Mouse (Mus musculus) thymus, adult 2 months (tissue): ENCODE results near the gene Trem3. TPM values are rescaled to one million over a fixed set of nuclear protein-coding genes. Genes with fewer than 3 reads are reported as not detected.

Experiments
- DNase-seq: peaks from one replicate; pipeline ENCODE4 v3.0.0; 2021
- H3K27ac ChIP-seq: fragments of 200-500 bp; 2 replicates; pipeline ENCODE4 v1.5.1; 2012; ENCODE audit warnings: low read length, control low read depth; ENCODE audit not compliant: control insufficient read depth, insufficient read depth
- H3K27me3 ChIP-seq: fragments of 200-500 bp; 2 replicates; pipeline ENCODE4 v1.6.1; 2012; ENCODE audit warnings: mild to moderate bottlenecking, low read length, moderate library complexity, mixed read lengths; ENCODE audit not compliant: control insufficient read depth, insufficient read depth
- H3K36me3 ChIP-seq: fragments of 200-500 bp; 2 replicates; pipeline ENCODE4 v1.6.1; 2012; ENCODE audit warnings: mild to moderate bottlenecking, low read length, moderate library complexity; ENCODE audit not compliant: control insufficient read depth, insufficient read depth
- H3K4me1 ChIP-seq: fragments of 200-500 bp; replicated peaks from 2 replicates; pipeline ENCODE4 v1.6.1; 2012; ENCODE audit warnings: low read length; ENCODE audit not compliant: control insufficient read depth, insufficient read depth
- H3K4me3 ChIP-seq: fragments of 200-500 bp; 2 replicates; pipeline ENCODE4 v1.5.1; 2012; ENCODE audit warnings: mild to moderate bottlenecking, low read length, control low read depth, moderate library complexity; ENCODE audit not compliant: control insufficient read depth, insufficient read depth
- CTCF ChIP-seq: fragments of 200-500 bp; IDR thresholded peaks from 2 replicates; pipeline ENCODE4 v1.5.1; 2012; ENCODE audit warnings: mild to moderate bottlenecking, control low read depth, low read length, moderate library complexity, borderline replicate concordance; ENCODE audit not compliant: control insufficient read depth, poor library complexity, insufficient read depth; ENCODE audit errors: extremely low read depth
- POLR2A ChIP-seq: fragments of 200-500 bp; IDR thresholded peaks from 2 replicates; pipeline ENCODE4 v1.6.1; 2012; ENCODE audit warnings: mild to moderate bottlenecking, low read length, control low read depth, moderate library complexity; ENCODE audit not compliant: control insufficient read depth, poor library complexity, insufficient read depth; ENCODE audit errors: extremely low read depth
- WGBS: fragments of 180-500 bp; shearing (Covaris S2); methylation state at CpG from one replicate; pipeline ENCODE4 v1.1.7; 2018; 5-methylcytosine and 5-hydroxymethylcytosine counted together
- polyA plus RNA-seq: library from polyadenylated mRNA; depleted of rRNA; stranded (reverse); fragments of >200 nt; gene quantifications from 2 replicates; pipeline ENCODE4 v1.2.3, GENCODE M21; 2012

Gene Trem3
- polyA plus RNA-seq, 1 experiment, result 0.23 TPM

- Histone ChIP-seq H3K4me1 (no peaks in the 10 kb centered on the region), H3K36me3 (no peaks in the 10 kb centered on the region), H3K4me3 (no peak overlapping the region), H3K27ac (no peak overlapping the region), H3K27me3 (no peaks in the 10 kb centered on the region)
- TF ChIP-seq POLR2A (no peak), CTCF (no peak)
- DNase-seq, result no peak
- 90% methylated on average over 7 of the region's 7 CpGs for WGBS
These were observed 3.1 kb downstream of the Trem3 start for GRCm38 (mm10) chr17:48250631-48251030.

DNA sequence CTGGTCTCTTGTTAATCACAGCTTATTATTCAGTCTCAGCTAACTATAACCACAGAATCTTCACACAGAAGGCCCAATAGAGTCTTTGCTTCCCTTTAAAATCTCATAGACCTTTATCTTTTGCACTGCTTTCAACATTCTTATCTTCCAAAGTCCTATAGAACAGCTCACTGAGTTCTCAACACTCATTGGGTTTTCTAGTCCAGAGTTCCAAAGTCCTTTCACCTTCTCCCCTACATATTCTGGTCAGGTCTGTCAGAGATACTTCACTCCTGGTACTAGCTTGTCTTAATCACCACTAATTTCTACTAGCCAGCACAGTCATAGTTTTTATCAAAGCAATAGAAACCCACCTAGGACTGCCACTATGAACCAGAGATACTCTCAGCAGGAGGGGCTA lies 9.0 kb downstream of the Trem3 start:
- TF ChIP-seq POLR2A (no peak), CTCF (no peak)
- Histone ChIP-seq H3K4me3 (no peak overlapping the region), H3K27me3 (no peaks in the 10 kb centered on the region), H3K27ac (no peak overlapping the region), H3K4me1 (no peaks in the 10 kb centered on the region), H3K36me3 (no peaks in the 10 kb centered on the region)
- no peak for DNase-seq

GRCm38 (mm10) chr17:48261868-48262267 lies 14.3 kb downstream of the Trem3 start:
- no peak for DNase-seq
- H3K27ac ChIP-seq, result no peak overlapping the region

DNA sequence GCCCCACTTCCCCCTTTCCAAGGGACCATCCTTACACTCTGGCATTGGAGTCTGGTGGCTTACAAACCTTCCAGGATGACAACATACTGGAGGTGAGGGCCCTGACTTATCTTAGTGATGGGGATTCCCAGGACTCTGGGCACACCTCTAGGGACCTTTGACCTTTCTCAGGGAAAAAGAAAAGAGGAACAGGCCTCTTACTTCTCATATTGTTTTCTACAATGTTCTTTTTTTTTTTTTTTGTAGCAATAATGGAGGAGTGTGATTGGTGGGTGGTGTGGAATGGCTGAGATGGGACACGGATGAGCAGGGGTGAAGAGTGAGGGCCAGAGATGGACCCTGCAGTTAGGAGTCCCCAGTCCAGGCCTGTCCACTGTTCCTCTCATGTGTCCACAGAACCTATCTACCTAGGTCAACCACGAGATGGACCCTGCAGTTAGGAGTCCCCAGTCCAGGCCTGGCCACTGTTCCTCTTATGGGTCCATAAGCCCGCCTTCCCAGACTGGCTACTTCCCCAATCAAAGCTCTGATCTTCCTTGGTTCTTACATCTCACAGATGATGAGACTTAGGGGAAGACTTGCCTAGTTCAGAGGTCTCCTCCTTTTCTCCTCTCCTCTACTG lies 16.3 kb downstream of the Trem3 start, which contains the start of gene Treml4:
Treml4 (plus strand) TSS at position 555 of the 622 bp plus-strand sequence.
- H3K36me3 ChIP-seq, result no peaks in the 10 kb centered on the region
- H3K27me3 ChIP-seq, result no peaks in the 10 kb centered on the region
- DNase-seq, result no peak
- 89% methylated on average over 3 of the region's 3 CpGs for WGBS
- H3K4me3 ChIP-seq, result no peak within 1 kb of the TSS
- H3K27ac ChIP-seq, result no peak within 1 kb of the TSS
- no peaks in the 10 kb centered on the region for H3K4me1 ChIP-seq
- TF ChIP-seq CTCF (no peak), POLR2A (no peak)

More at GRCm38 (mm10) chr17:48261868-48262267, 14.3 kb downstream of the Trem3 start:
- Histone ChIP-seq H3K27me3 (no peaks in the 10 kb centered on the region), H3K4me3 (no peak overlapping the region), H3K36me3 (no peaks in the 10 kb centered on the region), H3K4me1 (no peaks in the 10 kb centered on the region)
- TF ChIP-seq CTCF (no peak), POLR2A (no peak)
- 46% methylated on average over 2 of the region's 2 CpGs for WGBS

DNA sequence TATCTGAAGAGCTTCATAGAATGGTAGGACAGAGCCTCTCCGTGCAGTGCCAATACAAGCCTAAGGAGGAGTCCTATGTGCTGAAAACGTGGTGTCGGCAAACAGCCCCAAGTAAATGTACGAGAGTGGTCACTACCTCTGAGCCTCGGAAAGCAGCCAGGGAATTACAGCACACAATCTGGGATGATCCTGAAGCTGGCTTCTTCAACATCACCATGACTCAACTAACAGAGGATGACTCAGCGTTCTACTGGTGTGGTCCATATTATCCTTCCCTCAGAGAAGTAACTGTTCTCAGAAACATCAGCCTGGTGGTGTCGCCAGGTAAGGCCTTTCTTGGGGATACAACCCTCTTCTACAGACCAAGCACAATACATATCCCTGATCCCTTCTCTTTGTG lies 17.1 kb downstream of the Trem3 start:
- WGBS, result 95% methylated on average over 7 of the region's 7 CpGs
- no peak for TF ChIP-seq POLR2A
- no peak for TF ChIP-seq CTCF
- no peaks in the 10 kb centered on the region for H3K27me3 ChIP-seq

GRCm38 (mm10) chr17:48266138-48266537 lies 18.6 kb downstream of the Trem3 start:
- WGBS, result 79% methylated on average over 2 of the region's 2 CpGs
- no peaks in the 10 kb centered on the region for H3K27me3 ChIP-seq
- TF ChIP-seq CTCF, result no peak
- no peak overlapping the region for H3K27ac ChIP-seq
- H3K4me3 ChIP-seq, result no peak overlapping the region
- H3K36me3 ChIP-seq, result no peaks in the 10 kb centered on the region
- DNase-seq, result no peak
- H3K4me1 ChIP-seq, result no peaks in the 10 kb centered on the region

More for the DNA sequence above, 17.1 kb downstream of the Trem3 start:
- Histone ChIP-seq H3K27ac (no peak overlapping the region), H3K4me3 (no peak overlapping the region), H3K36me3 (no peaks in the 10 kb centered on the region), H3K4me1 (no peaks in the 10 kb centered on the region)
- DNase-seq, result no peak
